Mouse (Mus musculus): ENCODE results near the gene D430042O09Rik. TPM values are rescaled to one million over a fixed set of nuclear protein-coding genes. Genes with fewer than 3 reads are reported as not detected.

The D430042O09Rik gene
- polyA plus RNA-seq, 1 experiment from 2014 or later = 1.4 TPM

DNA sequence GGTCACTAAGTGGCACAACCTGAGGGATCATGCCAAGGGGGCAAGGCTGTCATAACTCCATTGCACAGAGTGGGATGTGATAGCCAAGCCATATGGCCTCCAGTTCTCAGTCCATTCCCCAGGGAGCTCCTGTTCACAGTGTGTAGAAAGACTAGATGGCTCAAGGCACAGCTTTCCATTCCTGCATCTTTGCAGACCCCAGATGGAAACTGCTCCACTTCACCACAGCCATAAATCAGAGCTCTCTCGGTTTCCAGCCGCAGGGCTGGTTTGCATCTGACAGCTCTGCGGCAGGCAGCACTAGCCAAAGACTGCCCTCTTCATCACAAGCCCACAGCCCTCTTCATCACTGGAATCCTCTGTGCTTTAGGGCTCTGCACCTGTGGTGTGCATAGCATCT is 108.0 kb downstream of the D430042O09Rik start:
- no peaks in the 10 kb centered on the region for H3K36me3 ChIP-seq (replicated peaks)
- WGBS (ENCODE audit: insufficient replicate concordance) = 64% methylated on average over 3 of the region's 3 CpGs
- no peaks in the 10 kb centered on the region for H3K27me3 ChIP-seq
- H3K9ac ChIP-seq = no peak overlapping the region
- ATAC-seq (ENCODE audit: insufficient read depth) = no peak
- no peak overlapping the region for H3K4me2 ChIP-seq
- H3K4me1 ChIP-seq (replicated peaks) = no peaks in the 10 kb centered on the region
- no peak overlapping the region for H3K4me3 ChIP-seq (replicated peaks)
- H3K27ac ChIP-seq (replicated peaks) = no peak overlapping the region
- H3K9me3 ChIP-seq (replicated peaks) = no peaks in the 10 kb centered on the region

DNA sequence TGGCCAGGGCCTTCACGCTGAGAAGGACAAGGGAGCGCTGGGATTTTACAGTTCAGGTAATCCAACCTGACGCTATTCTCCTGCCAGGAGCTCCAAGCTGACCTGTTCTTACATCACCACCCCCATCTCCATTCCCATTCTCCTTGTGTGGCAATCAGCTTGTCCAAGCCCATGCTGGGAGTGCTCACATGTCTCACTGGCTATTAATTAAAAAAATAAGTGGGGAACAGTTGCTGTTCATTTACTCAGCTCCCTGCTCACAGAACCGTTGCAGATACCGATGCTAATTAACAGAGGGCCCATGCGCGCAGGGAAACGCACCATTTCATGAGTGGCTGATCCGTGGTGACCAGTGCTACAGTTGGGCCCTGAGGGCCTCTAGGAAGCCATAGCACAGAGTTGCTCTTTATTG is 110.6 kb downstream of the D430042O09Rik start:
- Histone ChIP-seq H3K4me3 (replicated peaks) (no peak overlapping the region), H3K36me3 (replicated peaks) (no peaks in the 10 kb centered on the region), H3K27ac (replicated peaks) (no peak overlapping the region), H3K4me1 (replicated peaks) (no peaks in the 10 kb centered on the region), H3K9ac (no peak overlapping the region), H3K4me2 (no peak overlapping the region), H3K27me3 (no peaks in the 10 kb centered on the region), H3K9me3 (replicated peaks) (no peaks in the 10 kb centered on the region)
- ATAC-seq (ENCODE audit: insufficient read depth) = no peak
- 76% methylated on average over 9 of the region's 9 CpGs for WGBS (ENCODE audit: insufficient replicate concordance)

DNA sequence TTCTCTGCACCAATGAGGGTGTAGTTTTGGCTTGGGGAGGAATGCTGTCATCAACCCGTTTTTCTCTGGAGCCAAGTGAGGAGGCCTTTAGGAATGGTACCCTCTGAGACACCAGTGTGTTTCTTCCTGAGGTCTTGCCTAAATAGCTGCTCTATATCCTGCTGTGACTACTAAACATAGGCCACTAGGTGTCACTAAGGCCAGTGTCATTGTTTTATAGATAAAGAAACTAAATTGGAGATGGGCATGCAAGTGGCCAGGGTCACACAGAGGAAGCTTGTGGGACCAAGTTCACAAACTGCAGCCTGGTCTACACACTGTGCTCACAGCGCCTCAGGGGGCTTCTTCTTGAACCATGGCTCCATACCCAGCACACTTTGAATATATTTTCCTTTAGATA is 112.5 kb downstream of the D430042O09Rik start:
- Histone ChIP-seq H3K4me2 (no peak overlapping the region), H3K9ac (no peak overlapping the region), H3K9me3 (replicated peaks) (no peaks in the 10 kb centered on the region), H3K36me3 (replicated peaks) (no peaks in the 10 kb centered on the region), H3K27me3 (no peaks in the 10 kb centered on the region), H3K4me1 (replicated peaks) (no peaks in the 10 kb centered on the region), H3K27ac (replicated peaks) (no peak overlapping the region), H3K4me3 (replicated peaks) (no peak overlapping the region)
- no peak for ATAC-seq (ENCODE audit: insufficient read depth)
- 43% methylated on average over 2 of the region's 2 CpGs for WGBS (ENCODE audit: insufficient replicate concordance)

DNA sequence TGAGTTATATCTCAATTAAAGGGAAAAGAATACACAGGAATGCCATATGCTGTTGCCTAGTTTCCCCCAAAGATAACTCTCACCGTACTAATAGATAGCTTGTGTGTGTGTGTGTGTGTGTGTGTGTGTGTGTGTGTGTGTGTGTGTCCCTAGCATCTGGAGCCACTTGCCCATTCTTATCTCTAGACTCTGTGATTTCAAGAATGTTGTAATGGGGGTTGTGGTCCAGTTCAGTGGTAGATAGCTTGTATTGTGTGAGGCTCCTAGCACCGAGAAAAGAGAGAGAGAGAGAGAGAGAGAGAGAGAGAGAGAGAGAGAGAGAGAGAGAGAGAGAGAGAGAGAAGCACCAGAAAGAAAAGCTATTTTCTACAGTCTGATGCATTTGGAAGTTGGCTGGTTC is 118.7 kb downstream of the D430042O09Rik start:
- Histone ChIP-seq H3K9ac (no peak overlapping the region), H3K4me1 (replicated peaks) (no peaks in the 10 kb centered on the region; the same call in 1 of the 2 replicates), H3K27me3 (no peaks in the 10 kb centered on the region), H3K36me3 (replicated peaks) (no peaks in the 10 kb centered on the region), H3K27ac (replicated peaks) (no peak overlapping the region), H3K4me3 (replicated peaks) (no peak overlapping the region), H3K4me2 (no peak overlapping the region), H3K9me3 (replicated peaks) (no peaks in the 10 kb centered on the region)
- WGBS (ENCODE audit: insufficient replicate concordance) = 12% methylated on average over 2 of the region's 2 CpGs
- ATAC-seq (ENCODE audit: insufficient read depth) = no peak

DNA sequence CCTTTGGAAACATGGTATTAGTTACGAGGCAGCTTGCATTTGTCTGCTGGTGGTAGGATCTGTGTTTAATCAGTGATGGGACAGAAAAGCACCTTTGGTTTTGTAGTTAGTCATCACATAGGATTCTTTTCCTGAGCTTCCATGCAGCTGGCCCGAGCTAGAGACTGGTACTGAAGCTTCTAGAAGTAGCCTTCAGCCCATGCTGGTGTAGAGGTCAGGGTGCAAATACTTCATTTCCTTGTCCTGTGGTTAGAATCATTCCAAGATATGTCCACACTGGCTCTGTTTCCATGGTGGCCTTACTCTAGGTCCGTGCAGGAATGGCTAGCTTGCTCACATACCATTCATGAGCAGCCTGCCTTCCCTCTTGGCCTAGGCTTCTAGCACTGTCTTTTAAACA is 119.2 kb downstream of the D430042O09Rik start:
- 43% methylated on average over 3 of the region's 3 CpGs for WGBS (ENCODE audit: insufficient replicate concordance)
- H3K9ac ChIP-seq = no peak overlapping the region
- no peaks in the 10 kb centered on the region for H3K9me3 ChIP-seq (replicated peaks)
- no peak overlapping the region for H3K4me3 ChIP-seq (replicated peaks)
- no peak overlapping the region for H3K27ac ChIP-seq (replicated peaks)
- H3K36me3 ChIP-seq (replicated peaks) = no peaks in the 10 kb centered on the region
- H3K4me1 ChIP-seq (replicated peaks) = no peaks in the 10 kb centered on the region; the same call in 1 of the 2 replicates
- no peak for ATAC-seq (ENCODE audit: insufficient read depth)
- no peaks in the 10 kb centered on the region for H3K27me3 ChIP-seq
- no peak overlapping the region for H3K4me2 ChIP-seq

DNA sequence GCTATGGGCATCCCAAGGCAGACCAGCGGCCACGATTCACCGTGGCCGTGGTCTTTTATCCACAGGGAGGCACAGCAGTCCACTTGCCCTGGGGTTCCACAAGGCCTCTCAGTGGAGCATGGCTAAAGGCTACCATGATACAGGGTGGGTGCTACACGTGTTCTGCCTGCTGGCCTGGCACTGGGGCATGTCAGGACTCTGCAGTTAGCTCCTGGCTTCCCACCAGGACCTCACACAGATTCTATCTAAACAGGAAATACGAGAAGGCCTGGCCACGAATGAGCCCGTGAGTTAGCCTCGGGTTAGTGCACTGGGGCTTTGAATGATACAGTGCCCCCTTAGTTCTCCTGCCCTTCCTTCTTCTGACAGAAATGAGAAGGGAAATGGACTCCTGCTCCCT is 119.7 kb downstream of the D430042O09Rik start:
- ATAC-seq (ENCODE audit: insufficient read depth) = no peak
- no peak overlapping the region for H3K4me3 ChIP-seq (replicated peaks)
- WGBS (ENCODE audit: insufficient replicate concordance) = 51% methylated on average over 9 of the region's 9 CpGs
- H3K9me3 ChIP-seq (replicated peaks) = no peaks in the 10 kb centered on the region
- no peaks in the 10 kb centered on the region for H3K27me3 ChIP-seq
- no peak overlapping the region for H3K27ac ChIP-seq (replicated peaks)
- no peak overlapping the region for H3K9ac ChIP-seq
- H3K4me1 ChIP-seq (replicated peaks) = no peaks in the 10 kb centered on the region; the same call in 1 of the 2 replicates
- H3K4me2 ChIP-seq = no peak overlapping the region
- no peaks in the 10 kb centered on the region for H3K36me3 ChIP-seq (replicated peaks)

GRCm38 (mm10) chr7:125828561-125828960 is 120.9 kb downstream of the D430042O09Rik start:
- 72% methylated on average over 5 of the region's 5 CpGs for WGBS (ENCODE audit: insufficient replicate concordance)
- Histone ChIP-seq H3K27me3 (no peaks in the 10 kb centered on the region), H3K4me3 (replicated peaks) (no peak overlapping the region), H3K9ac (no peak overlapping the region), H3K4me2 (no peak overlapping the region), H3K36me3 (replicated peaks) (no peaks in the 10 kb centered on the region), H3K4me1 (replicated peaks) (no peaks in the 10 kb centered on the region; the same call in 1 of the 2 replicates), H3K9me3 (replicated peaks) (no peaks in the 10 kb centered on the region), H3K27ac (replicated peaks) (no peak overlapping the region)
- no peak for ATAC-seq (ENCODE audit: insufficient read depth)

DNA sequence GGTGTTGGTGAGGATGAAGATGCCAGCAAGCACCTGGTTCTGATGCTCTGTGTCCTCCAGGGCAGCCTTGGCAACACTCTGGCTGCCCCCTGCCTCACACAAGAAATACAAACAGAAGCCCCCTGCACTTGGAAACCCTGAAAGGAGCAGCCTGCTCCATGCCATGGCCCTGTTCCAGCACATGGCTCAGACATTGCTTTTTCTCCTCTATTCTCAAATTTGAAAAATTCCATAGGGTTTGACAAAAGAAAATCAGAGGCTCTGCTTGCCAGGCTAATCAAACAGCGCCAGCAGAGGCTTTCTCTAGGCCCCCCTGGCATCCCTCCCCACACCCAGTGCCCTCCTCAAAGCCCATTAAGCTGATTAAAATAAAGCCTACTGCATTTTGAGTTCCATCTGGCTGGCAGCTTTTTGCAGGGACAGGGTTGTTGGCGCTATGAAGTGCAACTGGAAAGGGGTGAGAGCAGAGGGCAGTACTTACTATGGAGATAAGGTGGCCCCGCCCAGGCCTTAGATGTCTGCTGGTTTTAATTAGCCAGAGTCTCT is 121.5 kb downstream of the D430042O09Rik start:
- no peak for ATAC-seq (ENCODE audit: insufficient read depth)
- Histone ChIP-seq H3K4me1 (replicated peaks) (no peaks in the 10 kb centered on the region; the same call in 1 of the 2 replicates), H3K4me3 (replicated peaks) (no peak overlapping the region), H3K27ac (replicated peaks) (no peak overlapping the region), H3K9me3 (replicated peaks) (no peaks in the 10 kb centered on the region), H3K36me3 (replicated peaks) (no peaks in the 10 kb centered on the region), H3K9ac (no peak overlapping the region), H3K4me2 (no peak overlapping the region), H3K27me3 (no peaks in the 10 kb centered on the region)
- WGBS (ENCODE audit: insufficient replicate concordance) = 47% methylated on average over 3 of the region's 3 CpGs

GRCm38 (mm10) chr7:125832767-125833166 is 125.1 kb downstream of the D430042O09Rik start:
- H3K36me3 ChIP-seq (replicated peaks) = no peaks in the 10 kb centered on the region
- no peak overlapping the region for H3K4me2 ChIP-seq
- no peaks in the 10 kb centered on the region for H3K9me3 ChIP-seq (replicated peaks)
- no peak overlapping the region for H3K27ac ChIP-seq (replicated peaks)
- no peak overlapping the region for H3K9ac ChIP-seq
- H3K27me3 ChIP-seq = no peaks in the 10 kb centered on the region
- H3K4me3 ChIP-seq (replicated peaks) = no peak overlapping the region
- WGBS (ENCODE audit: insufficient replicate concordance) = 6% methylated on average over 1 of the region's 1 CpGs
- no peak for ATAC-seq (ENCODE audit: insufficient read depth)
- no peaks in the 10 kb centered on the region; the same call in 1 of the 2 replicates for H3K4me1 ChIP-seq (replicated peaks)

DNA sequence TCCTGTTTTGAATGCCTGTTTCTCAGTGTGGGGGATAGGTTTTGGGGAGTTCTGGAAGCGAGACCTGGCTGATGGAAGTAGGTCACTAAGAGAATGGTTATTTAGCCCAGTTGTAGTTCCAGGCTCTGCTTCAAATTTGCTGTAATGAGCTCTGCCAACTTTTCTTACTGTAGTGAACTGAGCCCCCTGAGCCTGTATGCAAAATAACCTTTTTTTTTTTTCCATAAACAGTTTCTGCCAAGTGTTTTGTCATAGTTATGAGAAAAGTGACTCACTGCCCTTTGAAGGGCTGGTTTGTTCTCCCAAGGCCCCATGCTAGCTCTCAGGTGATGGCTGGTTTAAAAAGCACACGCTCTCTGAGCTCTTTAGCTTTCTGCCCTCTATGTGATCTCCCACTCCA is 125.8 kb downstream of the D430042O09Rik start:
- Histone ChIP-seq H3K9ac (no peak overlapping the region), H3K9me3 (replicated peaks) (no peaks in the 10 kb centered on the region), H3K4me3 (replicated peaks) (no peak overlapping the region), H3K27ac (replicated peaks) (no peak overlapping the region), H3K36me3 (replicated peaks) (no peaks in the 10 kb centered on the region), H3K4me2 (no peak overlapping the region), H3K27me3 (no peaks in the 10 kb centered on the region), H3K4me1 (replicated peaks) (no peaks in the 10 kb centered on the region; the same call in 1 of the 2 replicates)
- ATAC-seq (ENCODE audit: insufficient read depth) = no peak
- WGBS (ENCODE audit: insufficient replicate concordance) = 71% methylated on average over 2 of the region's 2 CpGs

GRCm38 (mm10) chr7:125838078-125838742 is 130.5 kb downstream of the D430042O09Rik start:
- H3K4me3 ChIP-seq (replicated peaks) = no peak overlapping the region
- no peak overlapping the region for H3K9ac ChIP-seq
- no peaks in the 10 kb centered on the region for H3K36me3 ChIP-seq (replicated peaks)
- 57% methylated on average over 5 of the region's 5 CpGs for WGBS (ENCODE audit: insufficient replicate concordance)
- H3K27me3 ChIP-seq = no peaks in the 10 kb centered on the region
- H3K4me1 ChIP-seq (replicated peaks) = no peaks in the 10 kb centered on the region
- H3K4me2 ChIP-seq = no peak overlapping the region
- H3K9me3 ChIP-seq (replicated peaks) = no peaks in the 10 kb centered on the region
- ATAC-seq (ENCODE audit: insufficient read depth) = no peak
- H3K27ac ChIP-seq (replicated peaks) = no peak overlapping the region

DNA sequence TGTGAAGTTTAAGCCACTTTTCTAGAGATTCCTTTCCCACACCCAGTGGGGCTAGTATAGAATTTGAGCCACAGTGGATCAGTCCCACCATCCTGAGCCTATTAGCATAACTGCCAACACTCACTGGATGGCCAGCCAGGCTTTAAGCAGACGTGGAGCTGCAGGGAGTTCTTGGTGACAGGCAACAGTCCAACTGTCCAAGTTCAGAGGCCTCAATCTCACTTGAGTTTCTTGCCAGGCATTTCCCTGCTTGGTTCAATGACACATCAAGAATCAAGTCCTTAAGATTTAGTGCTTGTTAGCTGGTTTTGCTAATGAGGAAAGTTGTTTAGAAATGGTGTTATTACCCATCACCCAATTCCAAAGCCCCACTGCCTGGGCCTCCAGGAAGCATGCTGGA is 137.9 kb downstream of the D430042O09Rik start:
- ATAC-seq (ENCODE audit: insufficient read depth) = no peak
- Histone ChIP-seq H3K27ac (replicated peaks) (no peak overlapping the region), H3K4me1 (replicated peaks) (no peaks in the 10 kb centered on the region), H3K9ac (no peak overlapping the region), H3K36me3 (replicated peaks) (no peaks in the 10 kb centered on the region), H3K4me3 (replicated peaks) (no peak overlapping the region), H3K4me2 (no peak overlapping the region), H3K27me3 (no peaks in the 10 kb centered on the region), H3K9me3 (replicated peaks) (no peaks in the 10 kb centered on the region)
- 51% methylated on average over 1 of the region's 1 CpGs for WGBS (ENCODE audit: insufficient replicate concordance)
